Comparison of ENCODE assay signal across 16 mouse cellular contexts in genomic region chr1:57807882-57808281, GRCm38 (mm10). TPM values are rescaled to one million over a fixed set of nuclear protein-coding genes. Genes with fewer than 3 reads are reported as not detected.
DNase-seq lines count a peak whose midpoint lies in the region; ATAC-seq and TF ChIP-seq lines count a peak whose summit lies in the region.
"Had no signal": no experiment of that assay in that cellular context is flagged by ENCODE, and none has a peak within 500 bp of the region (broad histone marks: within the 10 kb centered on the region; RNA-seq: fewer than 3 reads in every experiment).

No protein-coding gene starts in this region.

- no peak overlapping the region for H3K4me3 ChIP-seq in heart, embryonic 10.5 days
- H3K4me3 ChIP-seq in heart, adult 2 months, result no peak overlapping the region
- no peak overlapping the region for H3K4me3 ChIP-seq in forebrain, postnatal 0 days (ENCODE audit: low read depth, low read length)
- no peak overlapping the region for H3K4me3 ChIP-seq in midbrain, embryonic 11.5 days (ENCODE audit: low read depth, low read length)
- no peak overlapping the region for H3K4me3 ChIP-seq in kidney, embryonic 16.5 days (ENCODE audit: low read length)
- no peak overlapping the region for H3K4me3 ChIP-seq in liver, embryonic 11.5 days (ENCODE audit: low read depth, low read length)
- H3K4me3 ChIP-seq: kidney, embryonic 15.5 days; limb, embryonic 15.5 days had no signal

- peak; percentile 71; the same call in 1 of the 2 replicates for ATAC-seq in forebrain, postnatal 0 days
- ATAC-seq in midbrain, embryonic 11.5 days (ENCODE audit: low FRiP score), result peak; percentile 57
- ATAC-seq in kidney, embryonic 16.5 days (ENCODE audit: low FRiP score, low TSS enrichment), result no peak
- no peak for ATAC-seq in liver, embryonic 11.5 days (replicated peaks; ENCODE audit: low FRiP score)

- H3K9me3 ChIP-seq in heart, embryonic 10.5 days, result no peaks in the 10 kb centered on the region
- no peaks in the 10 kb centered on the region for H3K9me3 ChIP-seq in forebrain, postnatal 0 days (ENCODE audit: low read length)
- no peaks in the 10 kb centered on the region for H3K9me3 ChIP-seq in midbrain, embryonic 11.5 days (ENCODE audit: control insufficient read depth, low read length)
- 0 out of 2 replicates have a peak, but pooled peaks cover 3% of the 10 kb centered on the region for H3K9me3 ChIP-seq in kidney, embryonic 16.5 days (ENCODE audit: low read length)
- H3K9me3 ChIP-seq in liver, embryonic 11.5 days (ENCODE audit: control insufficient read depth, low read length), result no peaks in the 10 kb centered on the region
- H3K9me3 ChIP-seq: kidney, embryonic 15.5 days had no signal

- 0 out of 2 replicates have a peak, but pooled peaks cover 6% of the 10 kb centered on the region for H3K36me3 ChIP-seq in heart, embryonic 10.5 days
- H3K36me3 ChIP-seq in heart, adult 2 months (ENCODE audit: control insufficient read depth, insufficient read depth, low read length), result no peaks in the 10 kb centered on the region
- no peaks in the 10 kb centered on the region for H3K36me3 ChIP-seq in forebrain, postnatal 0 days (ENCODE audit: insufficient read depth)
- no peaks in the 10 kb centered on the region for H3K36me3 ChIP-seq in midbrain, embryonic 11.5 days (ENCODE audit: control insufficient read depth, insufficient read depth, low read length)
- H3K36me3 ChIP-seq in kidney, embryonic 16.5 days (ENCODE audit: insufficient read depth, low read length), result peaks cover 3% of the 10 kb centered on the region; the same call in 1 of the 2 replicates
- no peaks in the 10 kb centered on the region for H3K36me3 ChIP-seq in liver, embryonic 11.5 days (ENCODE audit: control insufficient read depth, insufficient read depth, low read length)

- intact Hi-C loops in heart, adult 2 months (cut with DNase I), result no loop called here

- no peaks in the 10 kb centered on the region for H3K27me3 ChIP-seq in heart, embryonic 10.5 days (ENCODE audit: insufficient read depth, poor library complexity, severe bottlenecking)
- H3K27me3 ChIP-seq in heart, adult 2 months (ENCODE audit: control insufficient read depth, insufficient read depth, low read length), result no peaks in the 10 kb centered on the region
- H3K27me3 ChIP-seq in forebrain, postnatal 0 days (ENCODE audit: insufficient read depth, low read length), result no peaks in the 10 kb centered on the region
- no peaks in the 10 kb centered on the region for H3K27me3 ChIP-seq in midbrain, embryonic 11.5 days (ENCODE audit: control insufficient read depth, insufficient read depth, low read length)
- no peaks in the 10 kb centered on the region for H3K27me3 ChIP-seq in kidney, embryonic 16.5 days (ENCODE audit: insufficient read depth, low read length)
- H3K27me3 ChIP-seq in liver, embryonic 11.5 days (replicated peaks; ENCODE audit: control insufficient read depth, insufficient read depth, low read length), result no peaks in the 10 kb centered on the region
- H3K27me3 ChIP-seq: kidney, embryonic 15.5 days; limb, embryonic 15.5 days had no signal

- TF ChIP-seq EP300 in heart, adult 2 months (IDR thresholded peaks at IDR 0.05; ENCODE audit: insufficient read depth, low read depth, low read length), result no peak

- no peak for TF ChIP-seq CTCF in heart, adult 2 months (IDR thresholded peaks at IDR 0.05)
- no peak for TF ChIP-seq CTCF in forebrain, postnatal 0 days (IDR thresholded peaks at IDR 0.05; ENCODE audit: low read depth)

- no peak overlapping the region for H3K9ac ChIP-seq in heart, adult 2 months (ENCODE audit: low read depth, low read length)
- no peak overlapping the region for H3K9ac ChIP-seq in forebrain, postnatal 0 days
- H3K9ac ChIP-seq in midbrain, embryonic 11.5 days (ENCODE audit: low read length), result peak overlapping the region; percentile 9; the same call in 1 of the 2 replicates
- no peak overlapping the region for H3K9ac ChIP-seq in kidney, embryonic 16.5 days (replicated peaks; ENCODE audit: low read length)
- no peak overlapping the region for H3K9ac ChIP-seq in liver, embryonic 11.5 days (ENCODE audit: low read depth, low read length)
- H3K9ac ChIP-seq: kidney, embryonic 15.5 days; limb, embryonic 15.5 days had no signal

- H3K79me2 ChIP-seq in heart, adult 2 months (replicated peaks; ENCODE audit: control insufficient read depth, insufficient read depth, low read length), result no peaks in the 10 kb centered on the region

- H3K27ac ChIP-seq in heart, embryonic 10.5 days, result peak overlapping the region; percentile 81; the same call in 1 of the 2 replicates
- no peak overlapping the region for H3K27ac ChIP-seq in heart, adult 2 months
- no peak overlapping the region for H3K27ac ChIP-seq in forebrain, postnatal 0 days (ENCODE audit: low read depth, low read length)
- no peak overlapping the region for H3K27ac ChIP-seq in midbrain, embryonic 11.5 days (ENCODE audit: low read depth, low read length)
- H3K27ac ChIP-seq in kidney, embryonic 16.5 days (ENCODE audit: low read length), result no peak overlapping the region
- no peak overlapping the region for H3K27ac ChIP-seq in liver, embryonic 11.5 days (ENCODE audit: low read depth, low read length)
- H3K27ac ChIP-seq: kidney, embryonic 15.5 days; limb, embryonic 15.5 days had no signal

- TF ChIP-seq POLR2A in heart, adult 2 months (IDR thresholded peaks at IDR 0.05; ENCODE audit: insufficient read depth, low read depth, low read length), result no peak

- H3K4me2 ChIP-seq in forebrain, postnatal 0 days (ENCODE audit: low read depth), result no peak overlapping the region
- H3K4me2 ChIP-seq in midbrain, embryonic 11.5 days, result no peak overlapping the region
- no peak overlapping the region for H3K4me2 ChIP-seq in kidney, embryonic 16.5 days (replicated peaks; ENCODE audit: low read depth, low read length)
- no peak overlapping the region for H3K4me2 ChIP-seq in liver, embryonic 11.5 days
- H3K4me2 ChIP-seq: kidney, embryonic 15.5 days; limb, embryonic 15.5 days had no signal

- H3K4me1 ChIP-seq in heart, embryonic 10.5 days, result peaks cover 17% of the 10 kb centered on the region
- H3K4me1 ChIP-seq in heart, adult 2 months (ENCODE audit: control insufficient read depth, insufficient read depth, low read length), result peaks cover 2% of the 10 kb centered on the region; the same call in 1 of the 2 replicates
- no peaks in the 10 kb centered on the region for H3K4me1 ChIP-seq in forebrain, postnatal 0 days (ENCODE audit: insufficient read depth)
- H3K4me1 ChIP-seq in midbrain, embryonic 11.5 days (ENCODE audit: control insufficient read depth, insufficient read depth, low read length), result peaks cover 8% of the 10 kb centered on the region
- peaks cover 4% of the 10 kb centered on the region; the same call in 1 of the 2 replicates for H3K4me1 ChIP-seq in kidney, embryonic 16.5 days (ENCODE audit: insufficient read depth, low read length)
- H3K4me1 ChIP-seq in liver, embryonic 11.5 days (replicated peaks; ENCODE audit: control insufficient read depth, insufficient read depth, low read length), result 0 out of 2 replicates have a peak, but pooled peaks cover 3% of the 10 kb centered on the region

- WGBS in heart, embryonic 10.5 days, result 40% methylated on average over 7 of the region's 7 CpGs
- 68% methylated on average over 7 of the region's 7 CpGs for WGBS in heart, adult 2 months
- 37% methylated on average over 7 of the region's 7 CpGs for WGBS in forebrain, postnatal 0 days
- 60% methylated on average over 7 of the region's 7 CpGs for WGBS in midbrain, embryonic 11.5 days
- 68% methylated on average over 7 of the region's 7 CpGs for WGBS in kidney, embryonic 16.5 days
- 60% methylated on average over 7 of the region's 7 CpGs for WGBS in liver, embryonic 11.5 days

- no peak for DNase-seq in heart, embryonic 10.5 days (ENCODE audit: low spot score)
- no peak for DNase-seq in heart, adult 2 months
- peak; percentile 34 for DNase-seq in embryo, embryonic 11 days
- DNase-seq in forebrain, postnatal 0 days, result no peak
- peak; percentile 78 for DNase-seq in midbrain, embryonic 11.5 days (ENCODE audit: low spot score, missing footprints)
- no peak for DNase-seq in liver
- DNase-seq in liver, embryonic 11.5 days (ENCODE audit: low spot score), result no peak
- DNase-seq: adrenal gland, postnatal 14 days; heart, postnatal 10 days; lung, postnatal 10 days; right cerebral cortex, postnatal 25 days; thymus, postnatal 14 days had no signal

RNA-seq across cellular contexts. Expression of gene Spats2l, which starts 33.9 kb away (rescaled TPM):
- 31.3 and 34.3 TPM in 2 replicates for polyA plus RNA-seq in heart, embryonic 10.5 days (2016; fragmentation: Nextera tagmentation; extraction: Ambion mirVana)
- 1 to 10 TPM; 6.1 to 7.2 TPM for total RNA-seq in heart, adult 2 months (2021)
- polyA plus RNA-seq in heart, adult 2 months (2012; rRNA removed), result 5.1 and 6.7 TPM in 2 replicates
- 26.7 and 35.8 TPM in 2 replicates for total RNA-seq in forebrain, postnatal 0 days (2014; rRNA removed)
- polyA plus RNA-seq in forebrain, postnatal 0 days (2015; fragmentation: Nextera tagmentation; extraction: Ambion mirVana), result 40.0 and 52.3 TPM in 2 replicates
- 31.9 and 33.7 TPM in 2 replicates for polyA plus RNA-seq in midbrain, embryonic 11.5 days (2014; fragmentation: Nextera tagmentation; extraction: Ambion mirVana)
- polyA plus RNA-seq in kidney, embryonic 16.5 days (2015; fragmentation: Nextera tagmentation; extraction: Ambion mirVana), result 61.2 and 61.4 TPM in 2 replicates
- 16.8 and 18.0 TPM in 2 replicates for polyA plus RNA-seq in liver, embryonic 11.5 days (2014; fragmentation: Nextera tagmentation; extraction: Ambion mirVana)
- total RNA-seq: monocyte, adult 5-6 weeks had no signal

Comparison
In these comparisons a context has a peak if more than half of its experiments do, and no peak if none do; other contexts are left out.
1. DNase-seq: peak in embryo, embryonic 11 days (single experiment) and midbrain, embryonic 11.5 days (single experiment); none in heart, embryonic 10.5 days (single experiment), heart, adult 2 months (0 of 2), forebrain, postnatal 0 days (single experiment), liver (single experiment) and liver, embryonic 11.5 days (single experiment).
2. ATAC-seq: peak in forebrain, postnatal 0 days (single experiment) and midbrain, embryonic 11.5 days (single experiment); none in kidney, embryonic 16.5 days (single experiment) and liver, embryonic 11.5 days (single experiment).